ENCODE assay signal across 13 mouse cellular contexts in genomic region chr10:75605162-75605846, GRCm38 (mm10). TPM values are rescaled to one million over a fixed set of nuclear protein-coding genes. Genes with fewer than 3 reads are reported as not detected.
DNase-seq lines count a peak whose midpoint lies in the region; ATAC-seq and TF ChIP-seq lines count a peak whose summit lies in the region.
"Had no signal": no experiment of that assay in that cellular context is flagged by ENCODE, and none has a peak within 500 bp of the region (broad histone marks: within the 10 kb centered on the region; RNA-seq: fewer than 3 reads in every experiment).

No protein-coding gene starts in this region.

- no peak for DNase-seq in forebrain, postnatal 0 days
- DNase-seq in forebrain, embryonic 11.5 days (ENCODE audit: low spot score), result no peak
- peak; percentile 52 for DNase-seq in lung, postnatal 0 days (ENCODE audit: low spot score)
- no peak for DNase-seq in lung, adult 2 months
- DNase-seq in thymus, postnatal 25 days, result peak; percentile 39
- DNase-seq in cerebellum, adult 8-10 months, result no peak
- DNase-seq in midbrain, embryonic 14.5 days, result no peak
- DNase-seq: kidney, adult 11 months; right cerebral cortex, postnatal 4 days had no signal

- no peak overlapping the region for H3K4me3 ChIP-seq in forebrain, postnatal 0 days (ENCODE audit: low read depth, low read length)
- H3K4me3 ChIP-seq in forebrain, embryonic 11.5 days (ENCODE audit: low read depth, low read length), result no peak overlapping the region
- no peak overlapping the region for H3K4me3 ChIP-seq in lung, postnatal 0 days (ENCODE audit: low read depth, low read length)
- no peak overlapping the region for H3K4me3 ChIP-seq in lung, adult 2 months (replicated peaks; ENCODE audit: extremely low read depth, low read depth, low read length)
- H3K4me3 ChIP-seq in cortical plate, adult 2 months (ENCODE audit: insufficient read depth, low read length), result no peak overlapping the region
- H3K4me3 ChIP-seq in midbrain, embryonic 14.5 days (replicated peaks; ENCODE audit: low read depth, low read length), result no peak overlapping the region
- H3K4me3 ChIP-seq: forebrain, embryonic 13.5 days; heart, embryonic 10.5 days had no signal

- H3K9ac ChIP-seq in forebrain, postnatal 0 days, result no peak overlapping the region
- H3K9ac ChIP-seq in forebrain, embryonic 11.5 days (ENCODE audit: low read length), result no peak overlapping the region
- H3K9ac ChIP-seq in lung, postnatal 0 days (replicated peaks; ENCODE audit: low read depth), result no peak overlapping the region
- no peak overlapping the region for H3K9ac ChIP-seq in midbrain, embryonic 14.5 days (replicated peaks; ENCODE audit: low read length)
- H3K9ac ChIP-seq: forebrain, embryonic 13.5 days had no signal

- ATAC-seq in forebrain, postnatal 0 days, result no peak
- ATAC-seq in forebrain, embryonic 11.5 days (replicated peaks; ENCODE audit: low FRiP score), result no peak
- ATAC-seq in lung, postnatal 0 days, result peak; percentile 78
- ATAC-seq in midbrain, embryonic 14.5 days (ENCODE audit: low FRiP score, low TSS enrichment), result no peak
- ATAC-seq: forebrain, embryonic 13.5 days had no signal

- no peak for TF ChIP-seq EP300 in lung, postnatal 0 days (IDR thresholded peaks at IDR 0.05)

- H3K36me3 ChIP-seq in forebrain, postnatal 0 days (ENCODE audit: insufficient read depth), result no peaks in the 10 kb centered on the region
- no peaks in the 10 kb centered on the region for H3K36me3 ChIP-seq in forebrain, embryonic 11.5 days (ENCODE audit: control insufficient read depth, insufficient read depth, low read length)
- no peaks in the 10 kb centered on the region for H3K36me3 ChIP-seq in lung, postnatal 0 days (ENCODE audit: insufficient read depth, low read length)
- H3K36me3 ChIP-seq in midbrain, embryonic 14.5 days (ENCODE audit: control insufficient read depth, insufficient read depth, low read length), result no peaks in the 10 kb centered on the region
- H3K36me3 ChIP-seq: heart, embryonic 10.5 days had no signal

- peak; percentile 25; the same call in 1 of the 2 replicates for TF ChIP-seq CTCF in forebrain, postnatal 0 days (IDR thresholded peaks at IDR 0.05; ENCODE audit: low read depth)
- peak; percentile 50 for TF ChIP-seq CTCF in lung, postnatal 0 days (IDR thresholded peaks at IDR 0.05)
- TF ChIP-seq CTCF in lung, adult 2 months (IDR thresholded peaks at IDR 0.05; ENCODE audit: insufficient read depth, low read length), result no peak
- TF ChIP-seq CTCF in cortical plate, adult 2 months (IDR thresholded peaks at IDR 0.05; ENCODE audit: extremely low read depth, insufficient read depth, low read length), result 0 out of 2 replicates have a peak, but pooled peaks have one; percentile 2

- H3K9me3 ChIP-seq in forebrain, postnatal 0 days (ENCODE audit: low read length), result no peaks in the 10 kb centered on the region
- H3K9me3 ChIP-seq in forebrain, embryonic 11.5 days (ENCODE audit: control insufficient read depth, low read length), result no peaks in the 10 kb centered on the region
- no peaks in the 10 kb centered on the region for H3K9me3 ChIP-seq in lung, postnatal 0 days (ENCODE audit: low read length)
- no peaks in the 10 kb centered on the region for H3K9me3 ChIP-seq in midbrain, embryonic 14.5 days (ENCODE audit: control insufficient read depth, low read length)
- H3K9me3 ChIP-seq: forebrain, embryonic 13.5 days; heart, embryonic 10.5 days had no signal

- 44% methylated on average over 11 of the region's 11 CpGs for WGBS in forebrain, postnatal 0 days
- 43% methylated on average over 11 of the region's 11 CpGs for WGBS in forebrain, embryonic 11.5 days
- 28% methylated on average over 11 of the region's 11 CpGs for WGBS in lung, postnatal 0 days
- 33% methylated on average over 11 of the region's 11 CpGs for WGBS in lung, adult 2 months
- 47% methylated on average over 11 of the region's 11 CpGs for WGBS in midbrain, embryonic 14.5 days

- H3K4me2 ChIP-seq in forebrain, postnatal 0 days (ENCODE audit: low read depth), result no peak overlapping the region
- H3K4me2 ChIP-seq in forebrain, embryonic 11.5 days (ENCODE audit: low read depth, low read length, severe bottlenecking), result no peak overlapping the region
- no peak overlapping the region for H3K4me2 ChIP-seq in lung, postnatal 0 days (replicated peaks; ENCODE audit: low read depth, low read length)
- H3K4me2 ChIP-seq in midbrain, embryonic 14.5 days (ENCODE audit: low read length), result no peak overlapping the region
- H3K4me2 ChIP-seq: forebrain, embryonic 13.5 days had no signal

- no peak for TF ChIP-seq POLR2A in lung, adult 2 months (IDR thresholded peaks at IDR 0.05; ENCODE audit: borderline replicate concordance, extremely low read depth, low read depth, low read length)
- TF ChIP-seq POLR2A in cortical plate, adult 2 months (IDR thresholded peaks at IDR 0.05; ENCODE audit: extremely low read depth, insufficient read depth, low read length), result no peak

- H3K27me3 ChIP-seq in forebrain, postnatal 0 days (ENCODE audit: insufficient read depth, low read length), result no peaks in the 10 kb centered on the region
- no peaks in the 10 kb centered on the region for H3K27me3 ChIP-seq in forebrain, embryonic 11.5 days (ENCODE audit: control insufficient read depth, insufficient read depth, low read length)
- H3K27me3 ChIP-seq in lung, postnatal 0 days (replicated peaks; ENCODE audit: insufficient read depth, low read length), result no peaks in the 10 kb centered on the region
- H3K27me3 ChIP-seq in midbrain, embryonic 14.5 days (ENCODE audit: control insufficient read depth, insufficient read depth, low read length), result no peaks in the 10 kb centered on the region
- H3K27me3 ChIP-seq: forebrain, embryonic 13.5 days had no signal

- no peak overlapping the region for H3K27ac ChIP-seq in forebrain, postnatal 0 days (ENCODE audit: low read depth, low read length)
- no peak overlapping the region for H3K27ac ChIP-seq in forebrain, embryonic 11.5 days (ENCODE audit: low read depth, low read length)
- no peak overlapping the region for H3K27ac ChIP-seq in lung, postnatal 0 days (ENCODE audit: low read length)
- no peak overlapping the region for H3K27ac ChIP-seq in cortical plate, adult 2 months (ENCODE audit: insufficient read depth, low read length)
- no peak overlapping the region for H3K27ac ChIP-seq in midbrain, embryonic 14.5 days (replicated peaks; ENCODE audit: low read depth, low read length)
- H3K27ac ChIP-seq: forebrain, embryonic 13.5 days; heart, embryonic 10.5 days had no signal

- H3K4me1 ChIP-seq in forebrain, postnatal 0 days (ENCODE audit: insufficient read depth), result no peaks in the 10 kb centered on the region
- H3K4me1 ChIP-seq in forebrain, embryonic 11.5 days (replicated peaks; ENCODE audit: control insufficient read depth, insufficient read depth, low read length), result no peaks in the 10 kb centered on the region
- H3K4me1 ChIP-seq in lung, postnatal 0 days (ENCODE audit: insufficient read depth, low read depth, low read length), result no peaks in the 10 kb centered on the region
- no peaks in the 10 kb centered on the region for H3K4me1 ChIP-seq in lung, adult 2 months (ENCODE audit: control insufficient read depth, insufficient read depth, low read length)
- no peaks in the 10 kb centered on the region for H3K4me1 ChIP-seq in cortical plate, adult 2 months (ENCODE audit: control insufficient read depth, insufficient read depth, low read length)
- H3K4me1 ChIP-seq in midbrain, embryonic 14.5 days (ENCODE audit: control insufficient read depth, insufficient read depth, low read length), result no peaks in the 10 kb centered on the region
- H3K4me1 ChIP-seq: forebrain, embryonic 13.5 days had no signal

RNA-seq across cellular contexts. Expression of gene Ggt5, which starts 16.2 kb away (rescaled TPM):
- 3.2 and 4.3 TPM in 2 replicates for total RNA-seq in forebrain, postnatal 0 days (2014; rRNA removed)
- 1.5 and 2.6 TPM in 2 replicates for polyA plus RNA-seq in forebrain, postnatal 0 days (2015; fragmentation: Nextera tagmentation; extraction: Ambion mirVana)
- 0.67 and 1.0 TPM in 2 replicates for polyA plus RNA-seq in forebrain, embryonic 11.5 days (2014; fragmentation: Nextera tagmentation; extraction: Ambion mirVana)
- 3.0 and 3.4 TPM in 2 replicates for polyA plus RNA-seq in lung, postnatal 0 days (2015; fragmentation: Nextera tagmentation; extraction: Ambion mirVana)
- polyA plus RNA-seq in lung, adult 2 months (2012; rRNA removed), result 35.5 and 39.7 TPM in 2 replicates
- 4.9 and 5.8 TPM in 2 replicates for polyA plus RNA-seq in cortical plate, adult 2 months (2012; rRNA removed)
- polyA plus RNA-seq in midbrain, embryonic 14.5 days (2014; fragmentation: Nextera tagmentation; extraction: Ambion mirVana), result 0.97 and 1.9 TPM in 2 replicates

RNA-seq across cellular contexts. Expression of gene Susd2, which starts 38.5 kb away (rescaled TPM):
- 2.2 and 2.6 TPM in 2 replicates for total RNA-seq in forebrain, postnatal 0 days (2014; rRNA removed)
- polyA plus RNA-seq in forebrain, postnatal 0 days (2015; fragmentation: Nextera tagmentation; extraction: Ambion mirVana), result 2.2 TPM in 2 replicates
- 2.0 and 2.3 TPM in 2 replicates for polyA plus RNA-seq in forebrain, embryonic 11.5 days (2014; fragmentation: Nextera tagmentation; extraction: Ambion mirVana)
- polyA plus RNA-seq in lung, postnatal 0 days (2015; fragmentation: Nextera tagmentation; extraction: Ambion mirVana), result 9.3 and 9.4 TPM in 2 replicates
- 13.4 and 15.3 TPM in 2 replicates for polyA plus RNA-seq in lung, adult 2 months (2012; rRNA removed)
- polyA plus RNA-seq in cortical plate, adult 2 months (2012; rRNA removed), result 8.9 and 10.9 TPM in 2 replicates
- 2.3 and 2.5 TPM in 2 replicates for polyA plus RNA-seq in midbrain, embryonic 14.5 days (2014; fragmentation: Nextera tagmentation; extraction: Ambion mirVana)

RNA-seq across cellular contexts. Expression of gene Ggt1, which starts 43.9 kb away (rescaled TPM):
- 1.0 and 3.8 TPM in 2 replicates for total RNA-seq in forebrain, postnatal 0 days (2014; rRNA removed)
- polyA plus RNA-seq in forebrain, postnatal 0 days (2015; fragmentation: Nextera tagmentation; extraction: Ambion mirVana), result 0.86 and 2.3 TPM in 2 replicates
- 2.3 and 3.4 TPM in 2 replicates for polyA plus RNA-seq in forebrain, embryonic 11.5 days (2014; fragmentation: Nextera tagmentation; extraction: Ambion mirVana)
- polyA plus RNA-seq in lung, postnatal 0 days (2015; fragmentation: Nextera tagmentation; extraction: Ambion mirVana), result 0.21 and 0.42 TPM in 2 replicates
- polyA plus RNA-seq in lung, adult 2 months (2012; rRNA removed), result 1.8 and 2.2 TPM in 2 replicates
- 3.8 and 4.7 TPM in 2 replicates for polyA plus RNA-seq in cortical plate, adult 2 months (2012; rRNA removed)
- 2.3 and 2.6 TPM in 2 replicates for polyA plus RNA-seq in midbrain, embryonic 14.5 days (2014; fragmentation: Nextera tagmentation; extraction: Ambion mirVana)
- total RNA-seq: adrenal gland, postnatal 36 days had no signal

RNA-seq across cellular contexts. Expression of gene Lrrc75b, which starts 45.2 kb away (rescaled TPM):
- 20.0 and 24.2 TPM in 2 replicates for total RNA-seq in forebrain, postnatal 0 days (2014; rRNA removed)
- 17.9 and 23.2 TPM in 2 replicates for polyA plus RNA-seq in forebrain, postnatal 0 days (2015; fragmentation: Nextera tagmentation; extraction: Ambion mirVana)
- polyA plus RNA-seq in forebrain, embryonic 11.5 days (2014; fragmentation: Nextera tagmentation; extraction: Ambion mirVana), result 2.3 and 3.5 TPM in 2 replicates
- polyA plus RNA-seq in lung, postnatal 0 days (2015; fragmentation: Nextera tagmentation; extraction: Ambion mirVana), result 0.52 and 0.84 TPM in 2 replicates
- polyA plus RNA-seq in lung, adult 2 months (2012; rRNA removed), result 0.30 and 0.36 TPM in 2 replicates
- 8.9 and 9.9 TPM in 2 replicates for polyA plus RNA-seq in cortical plate, adult 2 months (2012; rRNA removed)
- 30.4 and 32.9 TPM in 2 replicates for polyA plus RNA-seq in midbrain, embryonic 14.5 days (2014; fragmentation: Nextera tagmentation; extraction: Ambion mirVana)

Comparison
In these comparisons a context has a peak if more than half of its experiments do, and no peak if none do; other contexts are left out.
1. DNase-seq: peak in lung, postnatal 0 days (single experiment) and thymus, postnatal 25 days (single experiment); none in forebrain, postnatal 0 days (single experiment), forebrain, embryonic 11.5 days (single experiment), lung, adult 2 months (single experiment), cerebellum, adult 8-10 months (single experiment) and midbrain, embryonic 14.5 days (single experiment).